Mouse (Mus musculus) right cerebral cortex, postnatal 14 days (tissue): ENCODE data around the gene Gm29609.
A peak's percentile ranks its signal among the peaks of the same experiment; 100 is the strongest.
"Not testable (repeated sequence)": the region's sequence is repeated elsewhere in the genome, so short reads cannot be mapped to it uniquely, and the experiment has no call there.

ENCODE experiments used
- DNase-seq: peaks from one replicate; pipeline ENCODE4 v3.0.0; 2022

The Gm29609 gene

GRCm38 (mm10) chr5:31179766-31180630 lies at the start of gene Gm29609, which contains the start of gene Gtf3c2:
Gm29609 (minus strand) TSS chr5:31179911.
Gtf3c2 (minus strand) TSS chr5:31180144.
- DNase-seq = peak; percentile 97

DNA sequence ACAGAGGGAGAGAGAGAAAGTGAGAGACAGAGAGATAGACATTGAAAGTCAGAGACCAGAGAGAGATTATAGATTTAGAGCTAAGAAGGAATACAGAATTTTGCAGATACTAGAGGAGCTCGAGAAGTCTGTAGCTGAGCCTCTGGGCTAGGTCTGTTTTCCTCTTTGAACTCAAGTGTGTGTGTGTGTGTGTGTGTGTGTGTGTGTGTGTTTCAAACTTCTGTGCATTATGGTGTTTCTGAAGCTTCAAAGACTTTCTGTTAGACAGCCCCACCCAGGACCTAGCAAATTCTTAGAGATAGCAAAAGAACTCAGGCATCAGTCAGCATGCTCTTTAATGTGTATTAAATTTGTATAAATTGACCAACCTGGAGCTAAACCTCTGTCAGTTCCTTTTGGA lies 46.9 kb upstream of the Gm29609 start:
- DNase-seq = no peak

- peak; percentile 16 for DNase-seq
These were observed 43.0 kb upstream of the Gm29609 start for GRCm38 (mm10) chr5:31222696-31223095.

- DNase-seq = peak; percentile 40
These were observed 41.7 kb upstream of the Gm29609 start for GRCm38 (mm10) chr5:31221304-31221945.

GRCm38 (mm10) chr5:31220448-31221303 lies 41.0 kb upstream of the Gm29609 start, which contains the start of gene Ppm1g:
Ppm1g (minus strand) TSS chr5:31220687.
- peak; percentile 98 for DNase-seq

- DNase-seq = peak; percentile 62
These were observed 40.3 kb upstream of the Gm29609 start for GRCm38 (mm10) chr5:31219911-31220447.

DNA sequence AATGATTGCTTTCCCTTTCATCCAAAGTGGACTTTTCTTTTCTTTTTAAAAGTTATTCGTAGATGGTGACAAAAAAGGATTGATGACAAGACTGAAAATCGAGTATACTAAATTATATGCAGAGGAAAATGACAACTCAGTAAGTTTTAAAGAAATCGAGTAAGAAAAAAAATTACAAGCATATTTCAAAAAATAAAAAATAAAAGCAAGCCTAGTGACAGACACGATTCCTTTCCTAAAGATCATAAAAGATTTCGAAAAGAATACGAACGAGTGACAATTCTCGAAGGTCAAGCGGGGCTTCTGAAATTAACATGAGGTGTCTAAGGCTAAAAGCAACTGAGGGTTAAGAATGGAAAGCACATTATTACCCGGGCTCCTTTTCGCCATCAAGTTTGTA lies 39.8 kb upstream of the Gm29609 start:
- DNase-seq = no peak

DNA sequence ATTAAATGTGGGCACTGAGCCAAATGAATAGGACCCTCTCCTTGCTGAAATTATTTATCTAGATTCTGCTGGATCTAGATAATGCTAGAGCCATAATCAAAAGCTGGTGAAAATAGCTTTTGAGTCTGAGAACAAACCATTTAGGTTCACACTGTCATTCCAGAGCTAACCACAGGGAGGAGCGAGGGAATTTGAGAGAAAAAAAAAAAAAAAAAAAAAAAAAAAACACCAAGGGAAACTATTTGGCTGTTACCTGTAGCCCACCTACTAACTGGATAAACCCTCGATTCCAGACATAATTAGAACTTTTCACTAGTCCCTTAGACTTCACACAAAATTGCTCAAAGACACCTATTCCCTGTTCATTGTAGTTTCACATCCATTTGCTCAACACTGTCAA lies 39.4 kb upstream of the Gm29609 start:
- no peak for DNase-seq

- DNase-seq = no peak
These were observed 38.6 kb upstream of the Gm29609 start for GRCm38 (mm10) chr5:31218294-31218693.

- DNase-seq = not testable (repeated sequence)
These were observed 36.8 kb upstream of the Gm29609 start for GRCm38 (mm10) chr5:31216554-31216953.

DNA sequence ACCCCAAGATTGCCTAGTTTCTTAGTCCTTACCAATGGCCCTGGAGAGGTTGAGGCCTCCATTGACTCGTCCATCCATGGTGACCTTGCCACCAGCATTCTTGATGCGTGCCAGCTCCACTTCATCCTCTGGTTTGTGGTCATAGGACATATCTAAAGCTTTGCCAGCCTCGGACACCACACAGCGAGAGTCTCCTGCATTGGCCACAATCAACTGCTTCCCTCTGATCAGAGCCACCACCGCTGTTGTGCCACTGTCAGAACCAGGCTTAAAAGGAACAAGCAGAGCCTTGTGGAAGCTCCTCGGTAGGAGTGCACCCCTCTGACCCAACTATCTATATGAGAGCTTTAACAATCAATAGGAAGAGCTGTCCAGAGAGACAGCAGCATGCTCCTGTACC lies 24.7 kb upstream of the Gm29609 start:
- no peak for DNase-seq

DNA sequence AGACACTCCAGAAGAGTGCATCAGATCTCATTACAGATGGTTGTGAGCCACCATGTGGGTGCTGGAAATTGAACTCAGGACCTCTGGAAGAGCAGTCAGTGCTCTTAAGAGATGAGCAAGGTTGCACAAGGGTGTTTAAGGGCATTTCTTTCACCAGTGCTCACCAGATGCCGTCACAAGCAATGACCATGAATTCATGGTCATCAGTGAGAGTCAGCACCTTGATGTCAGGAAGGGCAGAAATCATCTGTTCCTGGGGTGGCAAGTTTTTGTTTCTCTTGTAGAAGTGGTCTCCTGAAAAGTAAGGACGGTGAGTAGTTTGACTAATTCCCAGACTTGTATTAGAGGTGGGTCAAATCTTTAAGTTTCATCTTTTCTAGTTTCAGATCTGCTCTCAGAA lies 24.2 kb upstream of the Gm29609 start:
- DNase-seq = no peak

GRCm38 (mm10) chr5:31202933-31203332 lies 23.2 kb upstream of the Gm29609 start:
- no peak for DNase-seq

- peak; percentile 92 for DNase-seq
These were observed 22.3 kb upstream of the Gm29609 start, which contains the start of gene Zfp513 for GRCm38 (mm10) chr5:31201742-31202590. Zfp513 (minus strand) TSS chr5:31202303.

DNA sequence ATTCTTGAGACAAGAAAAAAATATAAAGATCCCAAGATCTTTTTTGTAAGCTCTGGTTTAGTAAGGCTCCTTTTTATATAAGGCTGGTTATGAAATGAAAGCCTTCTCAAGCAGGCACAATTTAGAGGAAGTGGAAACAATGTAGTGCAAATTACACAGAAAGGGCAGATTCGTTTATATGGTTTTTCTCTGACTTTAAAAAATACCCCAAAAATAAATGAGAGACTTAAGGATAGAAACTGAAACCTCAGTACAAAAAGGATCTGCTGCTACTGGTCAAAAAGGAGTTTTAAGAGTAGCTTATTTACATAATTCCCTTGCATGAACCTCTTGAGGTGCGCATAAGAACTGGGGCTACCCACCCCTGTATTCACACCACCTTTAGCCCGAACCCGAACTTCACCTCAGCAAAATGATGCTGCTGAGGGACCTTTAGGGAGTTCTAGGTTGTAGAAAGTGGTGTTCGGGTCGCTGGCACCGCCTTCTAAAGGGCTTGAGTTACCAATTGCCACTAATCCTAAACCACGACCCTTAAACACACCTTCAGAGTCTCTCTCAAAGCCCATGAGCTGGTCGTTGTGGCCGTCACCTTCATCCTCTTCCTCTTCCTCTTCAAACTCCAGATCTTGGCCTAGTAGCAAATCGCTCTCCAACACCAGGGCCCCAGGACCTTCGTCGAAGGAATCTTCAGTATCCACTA lies 21.5 kb upstream of the Gm29609 start:
- DNase-seq = no peak

DNA sequence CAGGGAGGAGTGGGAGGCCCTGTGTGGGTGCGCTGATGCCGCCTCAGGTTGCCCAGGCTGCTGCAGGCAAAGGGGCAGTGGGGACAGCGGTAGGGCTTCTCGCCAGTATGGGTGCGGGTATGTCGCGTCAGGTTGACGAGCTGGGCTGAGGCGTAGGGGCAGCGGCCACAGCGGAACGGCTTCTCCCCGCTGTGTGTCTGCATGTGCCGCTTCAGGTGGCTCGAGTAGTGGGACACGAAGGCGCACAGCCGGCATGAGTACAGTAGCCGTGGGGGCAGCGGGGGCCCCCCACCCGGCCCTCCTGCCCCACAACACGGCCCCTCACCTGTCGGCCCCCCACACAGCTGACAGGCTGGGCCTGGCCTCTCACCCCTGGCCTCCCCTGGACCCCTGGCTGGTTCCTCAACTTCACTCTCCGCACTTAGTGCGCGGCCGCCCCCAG lies 20.6 kb upstream of the Gm29609 start:
- no peak for DNase-seq

GRCm38 (mm10) chr5:31199893-31200292 lies 20.2 kb upstream of the Gm29609 start:
- DNase-seq = no peak

DNA sequence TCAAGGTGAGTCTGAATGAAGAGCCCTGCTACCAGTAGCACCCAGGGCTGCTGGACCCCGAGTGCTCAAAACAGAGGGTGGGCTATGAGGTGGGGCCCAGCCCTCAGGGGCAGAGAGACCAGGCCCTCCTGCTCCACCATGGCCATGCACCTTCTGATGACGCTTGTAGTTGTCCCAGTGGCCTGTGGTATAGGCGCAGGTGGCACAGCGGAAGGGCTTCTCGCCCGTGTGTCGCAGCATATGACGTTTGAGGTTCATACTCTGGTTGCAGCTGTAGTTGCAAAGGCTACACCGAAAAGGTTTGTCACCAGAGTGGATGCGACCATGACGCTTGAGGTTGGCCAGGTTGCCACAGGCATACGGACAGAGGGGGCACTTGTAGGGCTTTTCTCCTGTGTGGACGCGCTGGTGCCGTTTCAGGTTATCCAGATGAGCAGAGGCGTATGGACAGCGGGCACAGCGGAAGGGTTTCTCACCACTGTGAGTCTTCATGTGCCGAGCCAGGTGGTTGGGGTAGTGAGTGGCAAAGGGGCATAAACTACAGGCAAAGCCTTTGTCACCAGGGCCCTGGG lies 19.7 kb upstream of the Gm29609 start:
- DNase-seq = no peak

- DNase-seq = no peak
These were observed 19.1 kb upstream of the Gm29609 start for GRCm38 (mm10) chr5:31198616-31199320.

DNA sequence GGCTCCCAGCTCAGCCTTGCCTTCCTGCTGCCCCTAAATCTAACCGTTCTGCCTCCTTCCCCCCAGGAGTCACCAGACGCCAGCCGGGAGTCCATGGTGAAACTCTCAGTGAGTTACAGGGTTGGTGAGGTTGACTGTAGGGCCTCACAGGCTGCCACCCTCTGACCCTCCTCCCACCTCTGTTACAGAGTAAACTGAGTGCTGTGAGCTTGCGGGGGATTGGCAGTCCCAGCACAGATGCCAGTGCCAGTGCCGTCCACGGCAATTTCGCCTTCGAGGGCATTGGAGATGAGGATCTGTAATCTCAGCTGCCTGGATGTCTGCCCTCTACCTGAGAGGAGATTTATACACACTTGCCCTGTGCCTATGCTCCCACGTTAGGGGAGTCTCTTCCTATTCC lies 18.5 kb upstream of the Gm29609 start:
- DNase-seq = no peak
